Mouse (Mus musculus) lung, postnatal 14 days (tissue): ENCODE data around the gene Trpc4ap.
A peak's percentile ranks its signal among the peaks of the same experiment; 100 is the strongest.

Experiments used
- DNase-seq: peaks from one replicate; pipeline ENCODE4 v3.0.0; 2021

Gene Trpc4ap

DNA sequence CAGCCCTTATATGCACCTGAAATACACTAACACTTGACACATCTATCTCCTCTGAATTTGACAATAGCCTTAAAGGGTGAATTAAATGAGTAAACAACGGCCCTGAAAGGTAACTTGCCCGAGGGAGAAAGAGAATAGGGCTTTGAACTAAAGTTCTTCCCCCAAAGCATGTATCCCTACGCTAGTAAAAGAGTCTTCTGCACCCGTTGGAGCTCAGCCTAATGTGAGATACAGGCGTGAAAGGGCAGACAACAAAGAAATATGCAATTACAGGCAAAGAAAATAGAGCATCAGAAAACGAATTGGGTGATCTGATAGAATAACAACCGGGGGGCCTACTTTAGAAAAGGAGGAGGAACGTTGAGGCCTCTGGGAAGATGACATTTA is 855 bp downstream of the Trpc4ap start:
- no peak for DNase-seq

DNA sequence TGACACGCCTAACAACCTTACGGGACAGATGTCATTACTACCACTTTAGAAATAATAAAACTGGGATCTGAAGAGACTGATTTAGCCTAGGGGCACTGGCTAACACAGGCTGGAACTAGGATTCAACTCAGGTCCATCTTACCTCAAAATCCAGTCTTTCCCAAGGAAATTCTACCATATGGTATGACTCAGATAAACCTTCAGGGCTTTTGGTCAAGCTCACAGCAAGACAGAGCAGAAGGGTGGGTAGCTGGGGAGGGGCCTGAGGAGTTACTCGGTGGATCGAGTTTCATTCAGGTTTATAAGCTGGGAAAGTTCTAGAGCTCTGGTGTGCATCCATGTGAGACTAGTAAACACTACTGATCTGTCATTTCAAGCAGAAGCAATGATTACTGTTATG is 3.0 kb downstream of the Trpc4ap start:
- no peak for DNase-seq

DNA sequence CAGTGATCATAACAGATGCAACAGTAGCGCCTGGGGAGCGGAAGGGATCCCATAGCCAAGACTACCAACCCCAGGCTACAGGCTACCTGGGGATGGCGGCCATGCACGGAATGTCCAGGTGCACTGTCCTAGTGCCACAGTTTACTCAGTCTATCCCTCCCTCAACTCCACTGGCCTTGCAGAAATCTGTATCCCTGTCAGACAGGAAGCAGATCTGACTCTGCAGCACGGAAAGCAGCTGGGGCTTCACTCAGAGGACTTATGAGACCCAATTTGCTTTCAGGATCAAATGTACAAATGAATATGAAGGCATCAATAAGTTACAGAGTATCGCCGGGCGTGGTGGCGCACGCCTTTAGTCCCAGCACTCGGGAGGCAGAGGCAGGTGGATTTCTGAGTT is 4.4 kb downstream of the Trpc4ap start:
- no peak for DNase-seq

DNA sequence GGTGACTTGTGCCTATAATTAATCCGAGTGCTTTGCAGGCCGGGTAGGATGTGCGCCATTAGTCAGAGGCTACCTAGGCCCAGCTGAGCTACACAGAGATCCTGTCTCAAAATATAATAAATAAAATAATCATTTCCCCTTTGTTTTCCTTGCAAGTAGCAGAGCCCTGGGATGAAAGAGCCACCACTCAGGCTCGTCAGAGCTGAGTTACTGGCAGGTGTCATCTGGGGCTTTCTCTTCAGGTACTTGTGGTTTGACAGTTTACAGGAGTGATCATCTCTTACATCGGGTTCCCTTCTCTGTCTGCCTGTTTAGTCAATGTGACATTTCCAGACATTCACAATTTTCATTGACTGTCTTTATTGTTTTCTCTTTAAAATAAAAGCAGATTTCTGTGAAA is 5.6 kb downstream of the Trpc4ap start:
- DNase-seq: no peak

DNA sequence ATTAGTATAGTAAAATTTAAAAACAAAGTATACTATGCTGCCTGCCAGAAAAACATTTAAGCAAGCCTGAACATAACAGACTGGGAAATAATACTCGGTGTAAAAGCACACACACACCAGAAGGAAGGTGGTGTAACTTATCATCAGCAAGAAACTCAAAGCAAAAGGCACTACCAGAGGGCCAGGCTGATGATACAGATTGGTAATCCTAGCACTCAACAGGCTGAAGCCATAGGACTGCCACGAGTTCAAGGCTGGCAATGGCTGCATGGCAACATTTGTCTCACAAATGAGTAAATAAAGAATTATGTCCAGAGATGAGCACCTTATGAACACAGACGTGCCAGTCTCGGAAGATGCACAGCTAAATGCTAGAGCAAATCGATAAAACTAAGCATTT is 8.4 kb downstream of the Trpc4ap start:
- DNase-seq: no peak

DNA sequence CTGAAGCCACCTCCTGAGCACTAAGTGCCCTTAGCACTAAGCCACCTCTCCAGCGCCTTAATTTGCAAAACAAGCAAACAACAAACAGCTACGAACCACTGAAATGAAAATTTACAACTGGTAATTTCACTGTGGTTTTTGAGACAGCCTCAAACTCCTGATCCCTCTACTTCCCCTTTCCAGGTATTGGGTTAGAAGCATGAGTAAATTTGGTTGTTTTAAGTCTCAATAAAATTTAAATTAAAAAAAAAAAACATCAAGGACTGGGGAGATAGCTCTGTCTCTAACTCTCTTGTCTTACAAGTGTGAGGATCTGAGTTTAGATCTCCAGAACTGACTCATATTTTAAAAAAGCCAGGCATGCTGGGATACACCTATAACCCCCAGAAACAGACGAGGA is 9.0 kb downstream of the Trpc4ap start:
- DNase-seq: no peak

DNA sequence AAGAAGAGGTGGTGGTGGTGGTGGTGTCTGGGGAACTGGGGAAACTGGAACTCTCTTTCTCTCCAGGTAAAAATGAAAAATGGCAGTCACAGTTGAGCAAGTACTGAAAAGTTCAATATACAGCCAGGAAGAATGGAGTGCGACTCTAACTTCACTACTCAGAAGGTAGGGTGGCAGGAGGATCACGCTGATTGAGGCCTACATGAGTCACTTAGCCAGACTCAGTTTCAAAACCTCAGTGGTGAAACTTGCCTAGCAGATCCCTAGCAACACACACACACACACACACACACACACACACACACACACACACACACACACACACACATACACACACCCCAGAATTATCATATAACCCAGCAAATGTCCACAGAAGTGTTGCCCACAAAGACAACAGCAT is 10.3 kb downstream of the Trpc4ap start:
- DNase-seq: no peak

DNA sequence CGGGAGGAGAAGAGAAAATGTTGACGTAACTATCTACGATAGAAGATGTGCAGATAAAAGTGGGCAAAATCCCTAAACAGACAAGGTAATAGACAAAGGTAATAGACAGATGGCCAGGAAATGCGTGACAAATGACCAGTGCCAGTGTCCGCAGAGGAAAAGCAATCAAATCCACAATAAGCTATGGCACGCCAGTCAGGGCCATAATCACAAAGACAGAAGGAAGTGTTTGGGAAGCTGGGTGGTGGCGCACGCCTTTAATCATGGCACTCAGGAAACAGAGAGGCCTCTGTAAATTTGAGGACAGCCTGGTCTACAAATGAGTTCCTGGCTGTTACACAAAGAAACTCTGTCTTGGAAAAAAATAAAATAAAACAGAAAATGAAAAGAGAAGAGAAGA is 11.0 kb downstream of the Trpc4ap start:
- DNase-seq: no peak

DNA sequence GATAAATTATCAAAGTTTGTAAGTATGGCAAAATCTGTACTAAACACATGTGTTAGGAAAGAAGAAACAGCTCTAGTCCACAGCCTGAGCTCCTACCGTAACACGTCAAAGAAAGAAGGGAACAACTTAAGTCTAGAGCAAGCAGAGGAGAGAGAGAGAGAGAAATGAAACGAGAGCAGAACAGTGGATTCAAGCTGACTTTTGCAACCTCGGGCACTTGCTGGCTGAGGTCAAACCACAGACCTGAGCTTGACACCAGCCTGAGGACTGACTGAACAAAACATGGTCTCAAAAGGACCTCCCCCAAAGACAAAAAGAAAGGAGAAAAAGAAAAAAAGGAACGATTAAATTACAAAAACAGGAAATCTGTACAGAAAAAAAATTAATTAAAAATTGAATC is 11.6 kb downstream of the Trpc4ap start:
- DNase-seq: no peak

DNA sequence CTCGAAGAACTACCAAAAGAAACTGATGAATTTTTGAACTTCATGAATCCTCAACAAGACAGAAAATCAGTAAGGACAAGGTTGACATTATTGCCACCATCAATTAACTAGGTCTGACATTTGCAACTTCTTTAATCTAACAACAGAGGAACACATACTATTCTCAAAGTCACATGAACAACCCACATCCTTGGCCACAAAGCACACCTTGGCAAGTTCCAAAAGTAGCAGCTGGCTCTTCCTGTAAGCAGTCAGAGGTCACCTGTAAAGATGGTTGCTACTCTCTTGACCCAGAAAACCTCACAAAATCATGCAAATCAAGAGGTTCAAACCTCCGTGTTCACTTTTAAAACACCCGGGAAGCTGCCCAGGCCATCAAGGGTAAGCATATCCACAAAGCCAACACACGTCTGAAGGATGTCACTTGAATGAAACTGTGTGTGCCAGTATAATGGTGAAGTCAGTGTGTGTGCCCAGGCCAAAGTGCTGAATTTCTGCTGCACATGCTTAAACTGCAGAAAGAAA is 12.5 kb downstream of the Trpc4ap start:
- no peak for DNase-seq

DNA sequence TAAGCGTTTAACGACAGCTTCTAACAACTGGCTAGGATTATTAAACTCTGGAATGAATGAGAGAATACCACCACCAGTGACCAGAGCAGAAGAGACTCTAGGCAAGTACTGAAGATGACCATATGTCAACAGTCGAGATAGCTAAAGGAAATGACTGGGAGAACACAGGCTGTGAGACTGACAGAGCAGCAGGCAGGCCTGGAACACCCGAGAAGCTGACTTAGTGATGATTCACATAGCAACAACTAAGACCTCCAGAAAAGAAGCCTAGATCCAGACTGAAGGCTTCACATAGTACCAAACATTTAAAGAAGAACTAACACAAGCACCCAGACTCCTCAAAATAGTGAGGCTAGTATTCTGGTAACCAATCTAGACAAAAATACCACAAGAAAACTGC is 17.1 kb downstream of the Trpc4ap start:
- no peak for DNase-seq

DNA sequence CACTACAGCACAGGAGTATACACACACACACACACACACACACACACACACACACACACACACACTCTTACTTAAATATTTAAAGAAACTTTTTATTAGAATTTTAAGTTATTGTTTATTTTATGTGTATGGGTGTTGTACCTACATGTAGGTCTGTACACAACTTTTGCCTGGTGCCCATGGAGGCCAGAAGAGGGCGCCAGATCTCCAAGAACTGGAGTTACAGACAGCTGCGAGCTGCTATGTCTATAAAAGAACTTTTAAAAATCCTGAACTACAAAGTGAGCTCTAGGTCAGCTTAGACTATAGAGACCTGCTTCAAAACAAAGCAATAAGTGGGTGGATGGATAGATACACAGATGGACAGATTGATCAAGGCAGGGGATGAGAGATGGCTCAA is 18.6 kb downstream of the Trpc4ap start:
- peak; percentile 83 for DNase-seq

DNA sequence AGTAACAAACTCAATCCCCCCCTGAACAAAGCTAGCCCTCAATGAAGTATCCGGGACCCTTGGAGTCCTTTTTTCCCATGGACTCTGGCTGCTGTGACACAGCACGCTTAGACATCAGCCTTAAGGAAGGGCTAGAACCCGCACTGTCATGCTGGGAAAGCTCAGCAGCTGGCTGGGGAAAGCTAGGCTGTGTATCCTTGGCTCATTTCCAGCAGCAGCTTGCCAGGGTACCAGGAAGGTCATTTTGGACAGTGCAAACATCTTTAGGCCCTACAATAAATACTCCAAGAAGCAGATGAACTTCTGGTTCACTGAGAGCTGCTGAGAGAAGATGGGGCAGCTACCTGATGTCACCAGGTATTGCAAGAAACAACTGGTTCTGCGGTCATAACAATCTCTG is 20.9 kb downstream of the Trpc4ap start:
- DNase-seq: peak; percentile 44

DNA sequence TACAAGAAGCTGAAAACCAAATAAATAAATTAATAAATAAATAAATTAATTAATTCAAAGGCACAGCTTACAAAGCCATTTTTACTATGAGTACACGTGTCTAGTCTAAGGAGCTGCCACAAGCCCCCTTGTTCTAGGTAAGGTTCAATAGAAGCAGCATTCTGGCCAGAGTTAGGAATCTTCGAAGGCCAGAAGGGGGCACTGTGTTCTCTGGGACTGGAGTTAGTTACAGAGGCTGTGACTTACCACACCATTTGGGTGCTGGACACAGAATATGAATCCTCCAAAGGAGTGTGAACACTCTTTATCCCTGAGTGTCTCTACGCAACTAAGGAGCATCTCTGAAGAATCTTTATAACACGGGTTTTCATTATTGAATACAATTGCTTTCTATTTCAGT is 23.7 kb downstream of the Trpc4ap start:
- DNase-seq: peak; percentile 52

DNA sequence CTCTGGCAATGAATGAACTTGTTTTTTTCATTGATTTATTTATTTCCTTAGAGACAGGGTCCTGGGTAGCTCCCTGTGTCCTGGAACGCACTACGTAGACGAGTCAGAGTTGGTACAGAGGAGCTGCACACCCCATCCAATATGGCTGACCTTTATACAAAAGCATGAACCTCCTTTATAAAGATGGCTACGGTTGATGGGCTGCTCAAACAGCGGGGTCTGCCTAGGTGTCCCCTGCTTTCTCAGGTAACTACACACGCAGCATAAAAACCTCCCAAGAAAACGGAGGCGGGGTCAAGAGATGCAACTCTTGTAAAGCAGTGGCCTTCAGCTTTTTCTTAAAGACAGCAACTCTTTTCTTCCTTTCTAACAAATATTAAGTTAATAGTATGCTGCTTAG is 24.3 kb downstream of the Trpc4ap start:
- no peak for DNase-seq

DNA sequence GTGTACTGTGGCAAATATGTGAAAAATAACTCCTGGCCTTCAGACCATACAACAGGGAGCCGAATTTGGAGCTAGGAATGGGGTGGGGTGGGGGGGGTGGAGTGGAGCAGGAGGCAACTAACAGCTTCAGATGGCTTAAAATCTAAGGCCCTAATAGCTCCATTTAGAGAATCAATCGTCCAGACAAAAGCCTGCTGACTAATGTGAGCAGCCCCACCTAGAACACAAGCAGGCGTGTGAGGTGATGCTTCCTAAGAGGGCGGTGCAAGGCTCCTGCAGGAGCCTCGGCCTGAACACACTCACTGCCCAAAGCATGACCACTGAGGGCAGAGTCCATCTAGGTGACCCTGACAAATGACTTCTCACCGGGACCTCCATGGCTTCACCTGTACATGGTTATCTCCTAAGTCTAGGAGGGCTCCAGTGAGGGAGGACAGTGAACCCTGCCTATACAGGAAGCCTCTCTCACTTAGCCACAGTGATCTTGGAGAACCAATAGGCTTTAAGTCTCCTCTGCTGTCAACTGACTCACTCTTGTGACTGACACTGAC is 28.2 kb downstream of the Trpc4ap start:
- DNase-seq: no peak

DNA sequence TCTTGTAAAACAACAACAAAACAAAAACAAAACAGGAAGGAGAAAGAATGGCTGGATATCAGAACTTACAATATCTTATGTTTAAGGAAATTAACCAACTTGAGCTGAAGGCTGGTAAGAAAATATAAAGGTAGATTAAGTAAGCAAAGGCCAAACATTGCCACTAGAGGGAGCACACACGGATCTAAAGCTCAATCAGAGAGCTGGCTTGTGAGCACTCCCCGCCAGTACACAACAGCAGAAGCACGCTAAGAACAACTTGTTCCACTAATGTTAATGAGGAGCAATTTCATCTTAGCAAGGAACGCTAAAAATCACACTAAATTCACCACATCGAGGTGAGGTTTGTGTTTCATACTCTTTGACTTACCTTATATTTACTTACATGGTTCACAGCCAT is 29.1 kb downstream of the Trpc4ap start:
- DNase-seq: peak; percentile 67

DNA sequence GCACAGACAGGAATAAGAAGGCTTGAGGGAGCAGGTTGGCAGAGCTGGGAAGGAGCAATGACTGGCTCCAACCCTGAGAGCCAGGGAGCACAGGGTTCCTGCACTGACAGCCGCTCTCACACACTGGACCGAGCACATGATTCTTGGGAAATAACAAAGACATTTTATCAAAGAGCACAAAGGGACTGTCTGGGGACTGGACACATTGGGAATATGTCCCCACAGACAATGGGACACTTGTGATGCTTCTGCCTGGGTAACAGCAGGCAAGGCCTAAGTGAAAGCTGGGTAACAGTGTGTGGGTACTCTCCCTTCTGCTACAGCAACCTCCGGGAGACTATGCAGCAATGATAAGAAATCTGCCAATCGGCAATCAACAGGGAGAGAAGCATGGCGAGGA is 29.8 kb downstream of the Trpc4ap start:
- DNase-seq: no peak

DNA sequence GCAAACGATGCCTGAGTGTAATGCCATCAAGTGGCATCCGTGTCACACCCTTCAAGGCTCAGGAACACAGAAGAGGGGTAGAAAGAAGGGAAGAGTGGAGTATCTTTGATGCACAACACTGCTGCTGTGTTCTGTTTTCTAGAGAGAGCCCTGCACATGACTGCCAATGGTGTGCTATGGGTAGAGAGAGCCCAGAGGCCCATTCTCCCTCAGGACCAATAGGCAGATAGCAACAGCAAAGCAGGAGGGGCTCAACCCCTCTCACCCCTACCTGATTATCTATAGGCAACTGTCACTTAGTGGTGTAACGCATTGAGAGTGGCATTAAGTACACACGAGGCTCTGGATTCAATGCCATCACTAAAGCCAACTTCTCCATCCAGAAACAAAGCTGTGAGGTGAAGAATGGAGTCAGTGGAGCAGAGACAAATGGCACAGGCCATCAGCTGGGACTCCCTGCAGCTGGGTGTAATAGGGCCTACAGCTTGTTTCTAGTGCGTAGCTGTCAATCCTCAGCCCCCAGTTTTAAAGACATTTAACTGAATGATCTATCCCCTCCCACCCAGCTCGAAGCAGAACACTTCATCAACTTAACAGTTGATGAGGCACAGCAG is 36.3 kb downstream of the Trpc4ap start:
- no peak for DNase-seq

DNA sequence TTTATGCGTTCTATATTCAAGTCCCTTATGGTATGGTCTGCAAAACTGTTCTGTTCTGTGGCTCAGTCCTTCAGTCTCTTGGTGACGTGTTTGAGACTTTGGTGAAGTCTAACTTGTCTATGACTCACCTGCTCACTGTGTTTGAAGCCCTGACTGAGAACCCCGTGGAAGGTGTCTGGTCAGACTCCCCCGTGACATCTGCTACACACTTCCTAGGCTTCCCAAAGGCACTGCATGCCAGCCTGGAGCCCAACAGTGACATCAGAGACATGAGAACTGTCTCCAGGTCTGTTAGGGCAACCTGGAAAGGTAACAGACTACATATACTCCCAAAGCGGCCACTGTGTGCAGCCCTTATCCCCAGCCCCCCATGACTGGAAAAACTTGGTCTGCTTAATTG is 39.6 kb downstream of the Trpc4ap start:
- no peak for DNase-seq

DNA sequence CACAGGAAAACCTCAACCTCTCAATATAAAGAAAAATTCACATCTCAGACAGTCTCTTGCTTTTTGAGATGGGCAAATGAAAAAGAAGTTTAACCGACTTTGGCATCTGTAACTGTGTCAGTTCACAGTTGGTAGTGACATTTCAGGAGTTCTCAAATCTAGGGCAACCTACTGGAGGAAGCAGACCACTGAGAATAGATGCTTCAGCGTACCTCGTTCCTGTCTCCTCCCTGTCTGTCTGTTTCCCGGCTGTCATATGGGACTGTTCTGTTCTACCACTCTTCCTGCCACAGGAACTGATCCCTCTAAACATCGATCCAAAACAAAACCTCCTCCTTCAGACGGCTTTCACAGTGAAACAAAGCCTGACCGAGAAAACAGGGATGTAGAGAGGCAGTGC is 46.4 kb downstream of the Trpc4ap start:
- no peak for DNase-seq

DNA sequence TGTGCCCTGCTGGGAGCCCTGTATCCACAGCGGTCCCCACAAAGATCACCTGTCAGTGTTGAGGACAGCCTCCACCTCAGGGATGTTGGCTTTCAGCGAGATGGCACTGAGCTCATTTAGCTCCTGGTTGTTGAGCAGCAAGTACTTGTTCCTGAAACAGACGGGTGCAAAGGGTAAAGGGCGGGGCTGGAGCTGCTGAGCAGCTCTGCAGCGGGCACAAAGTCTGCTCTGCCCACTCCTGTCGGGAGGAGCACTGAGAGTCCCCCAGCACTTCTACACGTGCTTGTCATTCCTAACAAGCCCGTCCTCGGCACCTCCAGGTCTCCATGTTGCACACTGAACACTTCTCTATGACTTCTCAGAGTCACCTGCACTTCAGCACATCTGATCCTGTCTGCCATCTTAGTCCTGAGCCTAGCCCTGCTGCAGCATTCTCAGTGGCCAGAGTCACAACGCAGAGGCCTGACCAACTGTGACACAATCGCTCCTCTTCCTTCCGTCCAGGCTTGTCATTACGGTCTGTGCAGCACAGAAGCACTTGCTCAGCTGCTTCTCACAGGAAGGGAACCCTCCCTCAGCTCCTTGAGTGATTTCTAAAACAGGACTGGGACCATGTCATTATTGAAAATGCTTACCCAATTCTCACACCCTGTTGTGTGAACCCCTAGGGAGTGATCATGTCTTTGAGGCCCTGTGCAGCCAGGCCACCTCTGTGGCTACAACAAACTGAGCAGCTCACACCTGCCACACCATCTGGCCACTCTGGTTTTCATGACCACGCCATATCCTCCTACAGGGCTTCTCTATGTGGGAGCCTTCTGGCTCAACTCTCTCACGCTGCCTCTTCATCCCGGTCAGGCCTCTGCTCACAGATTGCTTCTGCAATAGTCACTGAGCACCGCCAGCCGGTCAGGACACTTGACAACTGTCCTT is 50.4 kb downstream of the Trpc4ap start:
- no peak for DNase-seq

DNA sequence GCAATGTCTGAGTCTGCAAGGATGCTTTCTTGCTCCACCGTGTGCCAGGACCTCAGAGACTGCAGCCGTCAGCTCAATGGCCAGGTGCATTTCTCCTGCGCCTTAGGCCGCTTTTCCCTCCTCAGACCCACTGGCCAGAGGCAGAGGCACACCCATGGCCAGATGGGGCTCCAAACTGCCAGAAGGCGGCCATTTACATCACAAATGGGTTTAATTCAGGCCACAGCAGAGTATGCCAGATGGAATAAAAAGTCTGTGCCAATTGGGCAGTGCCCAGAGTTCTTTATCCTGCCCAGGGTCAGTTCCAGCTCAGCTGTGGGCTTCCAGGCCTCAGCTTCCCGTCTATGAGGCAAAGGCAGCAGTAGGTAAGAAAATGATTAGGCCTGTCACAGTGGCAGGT is 51.5 kb downstream of the Trpc4ap start:
- DNase-seq: no peak

DNA sequence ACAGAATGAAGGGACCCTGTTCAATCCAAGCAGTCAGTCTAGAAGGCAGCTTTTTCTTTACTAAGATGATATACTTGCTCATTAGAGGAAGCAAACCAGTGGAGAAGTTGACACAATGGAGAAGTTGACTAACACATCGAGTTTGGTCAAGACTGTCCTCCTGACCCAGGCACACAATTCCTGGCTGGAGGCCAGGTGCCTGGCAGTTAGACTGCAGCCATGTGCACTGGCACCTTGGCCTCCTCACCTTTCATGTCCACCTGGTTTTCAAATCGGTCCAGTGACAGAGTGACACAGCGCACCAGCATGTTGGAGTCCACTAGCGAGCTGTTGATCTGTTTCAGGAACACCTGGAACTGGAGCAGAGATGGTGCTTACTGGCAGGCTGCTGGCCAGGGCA is 54.8 kb downstream of the Trpc4ap start:
- no peak for DNase-seq
